Mouse (Mus musculus): ENCODE data around the gene Gm9268. TPM values are rescaled to one million over a fixed set of nuclear protein-coding genes. Genes with fewer than 3 reads are reported as not detected.
"Not testable (repeated sequence)": the region's sequence is repeated elsewhere in the genome, so short reads cannot be mapped to it uniquely, and the experiment has no call there.

Gm9268 gene
- total RNA-seq (2021) = not detected
- long read RNA-seq, experiment 1 = 0 reads
- long read RNA-seq, experiment 2 = 0 reads

DNA sequence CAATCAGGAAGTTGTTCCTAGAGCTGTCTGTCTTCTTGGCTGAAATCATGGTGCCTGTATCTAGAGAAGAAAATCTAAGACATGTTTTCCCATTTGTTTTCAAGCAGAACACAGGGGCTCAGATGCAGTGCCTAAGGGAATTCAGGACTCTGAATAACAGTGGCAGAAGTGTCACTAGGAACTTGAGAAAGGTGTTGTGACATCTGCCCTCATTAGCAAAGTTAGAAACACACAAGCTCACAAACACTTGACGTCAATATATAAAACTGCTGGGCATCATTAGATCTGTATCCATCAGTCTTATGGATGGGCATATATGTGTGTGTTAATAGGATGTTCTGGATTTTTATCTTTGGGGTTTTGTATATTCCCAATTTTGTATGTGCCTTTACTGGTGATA, at the start of gene Gm9268:
Gm9268 (plus strand) TSS at position 301 of the 400 bp plus-strand sequence.
- DNase-seq (ENCODE audit: low spot score in 2 of 2) = not testable (repeated sequence)

DNA sequence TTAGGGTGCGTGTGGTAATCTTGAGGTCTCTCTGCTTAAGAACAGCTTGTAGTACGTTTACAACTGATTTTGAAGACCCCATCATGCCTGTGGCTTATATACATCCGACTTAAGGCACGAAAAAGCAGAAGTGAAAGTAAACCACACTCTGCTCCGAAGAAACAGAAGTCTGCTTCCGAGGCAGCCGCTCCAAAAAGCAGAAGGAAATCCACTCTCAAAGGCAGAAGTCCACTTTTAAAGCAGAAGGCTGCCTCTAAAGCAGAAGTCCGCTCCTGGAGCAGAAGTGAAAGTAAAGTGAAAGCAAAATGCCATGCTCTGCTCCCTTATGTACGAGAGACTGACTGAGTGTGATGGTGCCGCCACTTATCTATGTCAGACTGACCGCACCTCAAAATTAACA, 38.5 kb upstream of the Gm9268 start:
- no peak for DNase-seq (ENCODE audit: low spot score in 2 of 2)

DNA sequence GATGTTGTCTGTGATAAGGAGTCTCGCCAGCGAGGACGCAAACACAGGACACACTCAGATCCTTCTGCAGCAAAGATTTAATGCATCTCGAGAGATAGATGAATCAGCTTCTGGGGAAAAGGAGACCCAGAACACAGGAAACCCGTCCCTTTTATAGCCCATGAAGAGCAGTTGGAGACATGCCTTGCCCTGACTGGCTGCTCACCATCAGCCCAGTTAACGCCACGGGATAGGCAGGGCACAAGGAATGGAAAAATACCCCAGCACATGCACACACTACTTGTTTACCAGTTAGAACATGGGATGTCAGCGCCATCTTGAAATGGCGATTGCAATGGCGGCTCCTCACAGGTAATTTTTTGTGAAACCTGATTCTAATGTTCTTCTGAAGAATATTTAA, 37.8 kb upstream of the Gm9268 start:
- no peak for DNase-seq (ENCODE audit: low spot score in 2 of 2)

DNA sequence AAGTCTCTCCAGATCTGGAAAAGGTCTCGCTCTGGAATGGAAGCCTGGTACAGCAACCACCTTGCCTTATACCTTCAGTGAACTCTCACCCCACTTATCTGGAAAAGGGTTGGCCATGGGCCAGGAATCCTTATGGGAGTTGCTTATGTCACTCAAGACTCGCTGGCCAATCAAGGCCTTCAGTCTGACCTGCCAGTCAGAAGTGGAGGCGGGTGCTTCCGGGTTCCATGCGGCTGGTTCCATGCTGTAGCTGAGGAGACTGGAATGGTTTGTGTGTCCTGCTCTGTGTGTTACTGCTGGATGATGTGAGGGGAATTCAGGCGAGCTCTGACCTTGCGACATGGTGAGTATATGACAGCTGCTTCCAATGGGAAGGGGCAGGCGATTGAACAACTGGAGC, 59.3 kb downstream of the Gm9268 start:
- DNase-seq (ENCODE audit: low spot score in 2 of 2) = no peak

Other genes starting within 250 kb of the Gm9268 start
- not detected for gene Vmn2r62, start 225.2 kb upstream of the Gm9268 start, total RNA-seq (2021)
- gene Gm2381, start 151.5 kb upstream of the Gm9268 start, total RNA-seq (2021) = under 1 TPM; 0.30 to 0.33 TPM
- gene Vmn2r63, start 84.9 kb upstream of the Gm9268 start, total RNA-seq (2021) = not detected
- gene Zfp936, start 95.5 kb downstream of the Gm9268 start, total RNA-seq (2021) = not detected

Data from layer of hippocampus, postnatal 14 days (tissue).